Mouse (Mus musculus): Measurements from ENCODE around the gene Olfr1446. TPM values are rescaled to one million over a fixed set of nuclear protein-coding genes. Genes with fewer than 3 reads are reported as not detected.

Gene Olfr1446
- polyA plus RNA-seq (2012; rRNA removed): not detected in 2 replicates

DNA sequence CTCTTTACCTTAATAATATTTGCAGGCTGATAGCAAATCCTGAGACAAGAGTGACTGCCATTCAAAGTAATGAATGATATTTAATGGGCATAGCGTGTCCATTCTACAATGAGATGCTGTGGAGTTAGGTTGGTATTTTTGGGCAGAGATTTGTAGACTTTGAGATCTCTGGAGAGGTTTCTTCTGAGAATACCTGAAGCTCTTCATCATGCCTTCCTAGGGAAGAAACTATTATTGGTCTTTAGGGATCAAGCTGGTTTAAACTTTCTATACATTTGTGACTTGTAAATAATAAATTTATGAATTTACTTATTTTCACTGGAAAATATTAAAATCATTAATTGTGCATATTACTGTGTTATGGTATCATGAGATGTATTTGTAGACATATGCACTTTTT, at the start of gene Olfr1446:
TSS of gene Olfr1446 (minus strand) at position 101 of the 400 bp plus-strand sequence.

DNA sequence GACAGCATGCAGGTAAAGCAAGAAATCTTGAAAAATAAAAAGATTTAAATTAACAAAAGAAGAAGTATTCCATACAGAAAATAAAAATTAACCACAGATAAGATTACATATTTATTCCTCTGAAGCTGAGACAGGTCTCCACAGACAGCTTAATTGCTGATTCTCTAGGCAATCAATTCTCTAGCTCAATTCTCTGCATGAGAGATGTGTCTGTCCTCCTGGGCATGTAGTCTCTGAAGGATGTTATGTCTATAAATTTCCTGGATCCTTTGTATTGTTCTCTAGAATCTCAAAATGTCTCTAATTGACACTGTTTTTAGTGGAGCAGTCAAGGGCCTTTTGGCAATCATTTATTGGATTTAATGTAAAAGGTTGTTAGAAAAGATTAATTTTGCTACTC, 37.2 kb upstream of the Olfr1446 start, which contains the start of gene Olfr1449:
TSS of gene Olfr1449 (plus strand) at position 301 of the 400 bp plus-strand sequence.

DNA sequence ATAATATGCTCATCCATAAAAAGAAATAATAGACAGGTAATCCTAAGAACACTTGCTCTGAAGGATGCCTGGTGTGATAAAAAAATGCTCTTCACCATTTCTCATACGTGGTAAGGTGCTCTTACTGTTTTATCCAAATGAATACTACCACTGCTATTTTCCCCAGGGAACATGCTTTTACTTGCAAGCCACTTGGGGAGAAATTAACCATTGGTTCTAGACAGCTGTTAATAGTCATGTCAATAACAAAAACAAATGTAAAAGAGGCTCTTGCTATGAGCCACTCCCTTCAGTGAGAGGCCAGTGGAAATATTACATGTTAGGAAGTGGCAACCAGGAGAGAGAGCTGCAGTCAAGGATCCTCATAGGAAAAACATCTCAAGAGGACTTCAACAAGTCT, 31.0 kb upstream of the Olfr1446 start, which contains the start of gene Olfr1448:
TSS of gene Olfr1448 (minus strand) at position 101 of the 400 bp plus-strand sequence.

GRCm38 (mm10) chr19:12903643-12904042, 10.3 kb upstream of the Olfr1446 start, which contains the start of gene Olfr1447:
Gene Olfr1447 (minus strand): TSS chr19:12903743.

DNA sequence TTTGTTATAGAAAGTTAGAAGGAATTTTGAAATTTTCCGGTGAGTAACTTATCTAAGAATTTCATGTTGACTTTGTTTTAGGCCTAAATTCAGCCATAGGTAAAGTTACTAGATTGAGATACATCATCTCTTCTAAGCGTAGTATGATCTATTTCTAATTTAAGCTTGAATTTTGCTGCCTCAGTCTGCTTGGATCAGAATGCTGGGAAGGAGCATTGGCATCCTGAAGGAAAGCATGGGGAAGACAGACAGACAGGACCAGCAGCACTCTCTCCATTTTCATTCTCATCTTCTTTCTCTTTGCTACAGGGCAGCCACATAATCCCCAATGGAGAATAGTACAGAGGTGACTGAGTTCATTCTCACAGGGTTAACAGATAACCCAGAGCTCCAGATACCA, 9.8 kb downstream of the Olfr1446 start, which contains the start of gene Olfr1445:
TSS of gene Olfr1445 (plus strand) at position 301 of the 400 bp plus-strand sequence.

GRCm38 (mm10) chr19:12856983-12857382, 36.3 kb downstream of the Olfr1446 start, which contains the start of gene Olfr1444:
Gene Olfr1444 (plus strand): TSS chr19:12857283.

GRCm38 (mm10) chr19:12846382-12846781, 46.9 kb downstream of the Olfr1446 start, which contains the start of gene Gm5244:
Gene Gm5244 (plus strand): TSS chr19:12846682.

Other genes starting within 250 kb of the Olfr1446 start
- gene Olfr1442, start 223.1 kb downstream of the Olfr1446 start, polyA plus RNA-seq (2012; rRNA removed): not detected in 2 replicates
- not detected in 2 replicates for gene Olfr1443, start 215.4 kb downstream of the Olfr1446 start, polyA plus RNA-seq (2012; rRNA removed)
- gene Keg1, start 197.7 kb downstream of the Olfr1446 start, polyA plus RNA-seq (2012; rRNA removed): not detected in 2 replicates
- 3.8 and 4.0 TPM in 2 replicates for gene Cntf, start 127.9 kb downstream of the Olfr1446 start, polyA plus RNA-seq (2012; rRNA removed)
- gene Zfp91, start 97.4 kb downstream of the Olfr1446 start, polyA plus RNA-seq (2012; rRNA removed): 35.9 and 40.1 TPM in 2 replicates
- 1.6 and 2.0 TPM in 2 replicates for gene Lpxn, start 97.3 kb downstream of the Olfr1446 start, polyA plus RNA-seq (2012; rRNA removed)
- gene Gm5244, start 46.8 kb downstream of the Olfr1446 start, polyA plus RNA-seq (2012; rRNA removed): not detected in 2 replicates
- gene Olfr1444, start 36.2 kb downstream of the Olfr1446 start, polyA plus RNA-seq (2012; rRNA removed): not detected in 2 replicates
- gene Olfr1445, start 9.7 kb downstream of the Olfr1446 start, polyA plus RNA-seq (2012; rRNA removed): not detected in 2 replicates
- gene Olfr1447, start 10.2 kb upstream of the Olfr1446 start, polyA plus RNA-seq (2012; rRNA removed): not detected in 2 replicates
- gene Olfr1448, start 30.9 kb upstream of the Olfr1446 start, polyA plus RNA-seq (2012; rRNA removed): not detected in 2 replicates
- not detected in 2 replicates for gene Olfr1449, start 37.3 kb upstream of the Olfr1446 start, polyA plus RNA-seq (2012; rRNA removed)
- not detected in 2 replicates for gene Olfr1450, start 56.7 kb upstream of the Olfr1446 start, polyA plus RNA-seq (2012; rRNA removed)
- gene Olfr1451, start 101.5 kb upstream of the Olfr1446 start, polyA plus RNA-seq (2012; rRNA removed): not detected in 2 replicates
- not detected in 2 replicates for gene Olfr1453, start 134.8 kb upstream of the Olfr1446 start, polyA plus RNA-seq (2012; rRNA removed)
- gene Olfr1454, start 167.1 kb upstream of the Olfr1446 start, polyA plus RNA-seq (2012; rRNA removed): not detected in 2 replicates
- not detected in 2 replicates for gene Olfr1457, start 204.4 kb upstream of the Olfr1446 start, polyA plus RNA-seq (2012; rRNA removed)
- gene Olfr1458, start 213.3 kb upstream of the Olfr1446 start, polyA plus RNA-seq (2012; rRNA removed): not detected in 2 replicates